Mouse (Mus musculus) gastrocnemius, adult 2 months (tissue): Measurements from ENCODE around the gene Ifit1bl2. TPM values are rescaled to one million over a fixed set of nuclear protein-coding genes. Genes with fewer than 3 reads are reported as not detected.
A peak's percentile ranks its signal among the peaks of the same experiment; 100 is the strongest.

Source experiments
- DNase-seq: peaks from one replicate; pipeline ENCODE4 v3.0.0; 2022
- H3K27ac ChIP-seq: fragments of 200-600 bp; 2 replicates; pipeline ENCODE4 v1.8.1; 2022; ENCODE audit warnings: mild to moderate bottlenecking
- H3K4me3 ChIP-seq: fragments of 200-600 bp; 2 replicates; pipeline ENCODE4 v1.8.1; 2022; ENCODE audit warnings: mild to moderate bottlenecking, moderate library complexity
- CTCF ChIP-seq: fragments of 200-600 bp; IDR thresholded peaks from 2 replicates; pipeline ENCODE4 v1.8.1; 2022; ENCODE audit warnings: antibody characterized with exemption, mild to moderate bottlenecking, moderate library complexity
- intact Hi-C: fragments of 180-260 bp; cut with DNase I; formaldehyde crosslinking; loops from one replicate; pipeline ENCODE4 v1.15.1; 2025
- total RNA-seq, 2 experiments: library from RNA; stranded (reverse); gene quantifications; 2 replicates each; pipeline ENCODE4 v1.2.3; 2021

Ifit1bl2 gene
- total RNA-seq, 2 experiments from 2014 or later = 0.11 TPM; not detected in 1

DNA sequence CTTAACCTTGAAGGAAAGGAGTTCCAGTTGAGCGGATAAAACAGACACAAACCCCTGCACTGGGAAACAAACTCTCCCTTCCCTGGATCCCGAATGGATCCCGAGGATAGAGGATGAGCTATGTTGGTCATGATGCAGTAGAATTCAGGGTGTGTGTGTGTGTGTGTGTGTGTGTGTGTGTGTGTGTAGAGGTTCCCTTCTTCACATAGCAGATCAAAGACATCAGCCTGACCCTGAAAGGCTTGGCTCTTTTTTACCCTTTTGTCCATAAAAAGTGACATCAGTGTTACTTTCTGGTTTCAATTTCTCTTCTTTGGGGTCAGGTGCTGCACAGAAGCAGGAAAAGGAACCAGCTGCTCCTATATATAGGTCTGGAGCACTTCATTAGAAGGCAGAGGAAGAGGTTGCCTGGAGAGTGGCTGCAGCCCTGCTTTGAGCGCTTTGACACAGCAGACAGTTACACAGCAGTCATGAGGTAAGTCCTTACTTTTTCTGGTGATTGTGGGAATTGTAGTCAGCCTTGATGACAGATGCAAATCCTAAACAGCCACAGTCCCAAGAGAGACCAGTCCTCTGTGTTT, 70.6 kb downstream of the Ifit1bl2 start:
- intact Hi-C loops = no loop called here
- TF ChIP-seq CTCF = no peak
- peak overlapping the region; percentile 35 for H3K27ac ChIP-seq
- no peak for DNase-seq
- peak overlapping the region; percentile 28 for H3K4me3 ChIP-seq

DNA sequence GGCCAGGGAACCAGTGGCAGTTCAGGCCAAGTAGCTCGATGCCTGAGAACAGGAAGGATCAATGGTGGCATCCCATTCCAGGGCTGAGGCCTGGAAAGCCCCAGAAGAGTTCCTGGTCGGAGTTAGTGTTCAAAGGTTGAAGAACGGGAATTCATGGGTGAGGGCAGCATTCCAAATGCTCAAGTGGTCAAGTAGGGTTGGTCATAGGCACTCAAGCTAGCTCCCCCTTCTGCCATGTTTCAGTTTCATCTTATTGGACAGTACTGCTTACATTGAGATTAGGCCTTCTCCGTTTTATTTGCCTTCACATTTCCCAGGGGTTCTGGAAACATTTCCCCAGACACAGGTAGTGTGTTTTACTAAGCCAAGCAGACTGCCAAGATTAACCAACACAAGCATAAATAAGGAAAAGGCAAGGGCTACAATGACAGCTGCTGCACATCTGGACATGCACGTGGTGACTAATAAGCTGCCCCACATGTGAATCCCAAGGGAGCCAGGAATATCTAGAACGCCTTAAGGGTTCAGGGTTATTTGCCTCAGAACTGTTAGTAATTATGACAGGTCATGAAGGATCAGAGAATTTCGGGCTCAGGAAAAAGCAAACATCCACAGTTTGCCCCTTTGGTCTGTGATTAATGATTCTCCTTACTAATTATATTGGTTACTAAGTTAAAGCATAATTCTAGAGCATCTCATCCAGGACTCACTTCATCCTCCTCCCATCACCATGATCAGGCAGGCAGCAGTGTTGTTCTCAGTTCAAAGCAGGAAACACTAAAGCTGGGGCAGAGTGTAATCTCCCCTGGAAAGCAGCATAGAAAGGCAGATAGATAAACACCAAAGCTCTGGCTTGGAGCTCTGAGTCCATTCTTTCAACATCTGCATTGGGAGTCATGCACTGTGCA, 71.3 kb downstream of the Ifit1bl2 start:
- H3K4me3 ChIP-seq = no peak overlapping the region
- TF ChIP-seq CTCF = no peak
- peak overlapping the region; percentile 28; the same call in 1 of the 2 replicates for H3K27ac ChIP-seq
- DNase-seq = no peak
- intact Hi-C loops = no loop called here

Other genes starting within 250 kb of the Ifit1bl2 start
- not detected for gene Ch25h, start 165.6 kb downstream of the Ifit1bl2 start, total RNA-seq
- 1 to 10 TPM; 5.1 to 7.9 TPM for gene Lipa, start 113.3 kb downstream of the Ifit1bl2 start, total RNA-seq
- 1 to 10 TPM in 1 of 2 experiments, under 1 TPM in 1; 0.99 to 1.3 TPM for gene Ifit2, start 90.0 kb downstream of the Ifit1bl2 start, total RNA-seq
- gene Ifit3, start 57.2 kb downstream of the Ifit1bl2 start, total RNA-seq = under 1 TPM; 0.64 to 0.86 TPM
- gene Ifit1bl1, start 38.8 kb downstream of the Ifit1bl2 start, total RNA-seq = not detected
- under 1 TPM; 0.56 to 0.95 TPM for gene Ifit3b, start 32.8 kb downstream of the Ifit1bl2 start, total RNA-seq
- under 1 TPM; 0.33 to 0.47 TPM for gene Ifit1, start 128 bp upstream of the Ifit1bl2 start, total RNA-seq
- gene Slc16a12, start 106.5 kb upstream of the Ifit1bl2 start, total RNA-seq = under 1 TPM; 0.38 to 0.47 TPM
- 10 to 100 TPM; 10.7 to 26.0 TPM for gene Pank1, start 238.7 kb upstream of the Ifit1bl2 start, total RNA-seq